Mouse (Mus musculus) layer of hippocampus, postnatal 25 days (tissue): Measurements from ENCODE around the gene Lrrc26. TPM values are rescaled to one million over a fixed set of nuclear protein-coding genes. Genes with fewer than 3 reads are reported as not detected.
A peak's percentile ranks its signal among the peaks of the same experiment; 100 is the strongest.

ENCODE experiments used
- DNase-seq, 2 experiments: peaks; one replicate each; pipeline ENCODE4 v3.0.0; 2022; ENCODE audit warnings: mixed read lengths in 2 of 2, low spot score in 1 of 2; ENCODE audit errors: extremely low spot score in 1 of 2
- total RNA-seq, 2 experiments: library from RNA; stranded (reverse); gene quantifications; 2 replicates each; pipeline ENCODE4 v1.2.3; 2021

Gene Lrrc26
- total RNA-seq, 2 experiments from 2014 or later = not detected

GRCm38 (mm10) chr2:25265897-25266656, 23.6 kb upstream of the Lrrc26 start:
- DNase-seq = no peak

DNA sequence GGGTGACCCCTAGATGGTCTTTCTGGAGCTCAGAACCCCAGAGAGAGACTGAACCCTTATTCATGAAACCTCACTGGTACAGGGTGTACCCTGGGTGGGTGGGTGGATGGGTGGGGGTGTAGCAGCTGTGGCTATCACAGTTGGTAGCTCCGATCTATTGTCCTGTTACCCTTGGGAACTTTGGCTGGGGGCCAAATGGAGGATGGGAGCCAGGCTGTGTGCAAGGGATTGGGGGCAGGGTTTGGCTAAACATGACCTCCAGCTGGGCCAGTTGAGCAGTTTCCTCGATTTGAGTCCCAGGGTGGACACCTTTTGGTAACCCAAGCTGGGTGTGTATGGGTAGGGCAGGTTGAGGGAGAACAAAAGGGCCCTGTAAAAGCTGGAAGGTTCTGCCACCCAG, 23.0 kb upstream of the Lrrc26 start:
- no peak for DNase-seq

GRCm38 (mm10) chr2:25267241-25267640, 22.5 kb upstream of the Lrrc26 start:
- DNase-seq = no peak

DNA sequence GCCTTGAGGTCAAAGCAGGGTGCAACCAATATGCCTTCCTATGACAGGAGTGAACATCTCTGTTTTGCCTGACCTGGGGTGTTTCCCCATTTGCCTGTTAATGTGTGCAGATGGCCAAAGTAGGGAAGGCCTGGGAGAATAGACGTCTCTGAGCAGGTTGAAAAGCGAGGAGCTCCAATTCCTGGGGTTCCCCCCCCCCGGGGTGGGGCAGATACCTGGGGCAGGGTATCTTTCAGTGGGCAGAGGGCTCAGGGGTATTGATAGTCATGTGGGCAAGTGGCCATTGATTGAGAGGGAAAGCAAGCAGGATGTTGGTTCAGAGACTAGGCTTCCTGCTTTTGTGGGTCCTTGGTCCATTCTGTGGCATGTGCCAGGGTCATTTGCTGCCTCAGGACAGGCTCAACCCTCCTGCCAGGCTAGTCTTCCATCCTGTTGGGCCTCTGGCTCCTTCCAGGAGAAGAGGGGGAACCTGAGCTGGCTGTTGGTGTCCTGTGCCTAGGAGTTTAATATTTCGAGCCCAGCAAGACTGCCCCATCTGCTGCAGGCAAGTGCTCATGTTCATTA, 21.9 kb upstream of the Lrrc26 start:
- DNase-seq = no peak

GRCm38 (mm10) chr2:25271827-25272511, 17.7 kb upstream of the Lrrc26 start, which contains the start of the genes Ssna1 and Anapc2:
Ssna1 (minus strand) TSS chr2:25272438.
Anapc2 (plus strand) TSS chr2:25272478.
- DNase-seq = peak; percentile 96 to 98

DNA sequence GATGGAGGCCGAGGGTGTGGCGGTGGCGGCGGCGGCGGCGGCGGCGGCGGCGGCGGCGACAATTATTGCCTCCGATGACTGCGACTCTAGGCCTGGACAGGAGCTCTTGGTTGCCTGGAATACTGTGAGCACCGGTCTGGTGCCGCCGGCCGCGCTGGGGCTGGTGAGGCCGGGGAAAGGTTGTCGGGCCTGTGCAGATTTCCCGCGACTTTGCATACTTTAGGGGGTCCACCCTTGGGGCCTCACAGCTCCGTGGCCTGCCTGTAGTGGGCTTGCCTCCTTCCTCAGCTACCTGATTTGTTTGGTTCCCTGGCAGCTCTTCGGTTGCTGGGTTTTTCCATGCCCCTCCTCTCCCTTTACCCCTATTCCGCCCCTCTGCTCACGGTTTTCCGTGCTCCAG, 17.2 kb upstream of the Lrrc26 start:
- DNase-seq = no peak

GRCm38 (mm10) chr2:25273010-25273409, 16.7 kb upstream of the Lrrc26 start:
- DNase-seq = no peak

DNA sequence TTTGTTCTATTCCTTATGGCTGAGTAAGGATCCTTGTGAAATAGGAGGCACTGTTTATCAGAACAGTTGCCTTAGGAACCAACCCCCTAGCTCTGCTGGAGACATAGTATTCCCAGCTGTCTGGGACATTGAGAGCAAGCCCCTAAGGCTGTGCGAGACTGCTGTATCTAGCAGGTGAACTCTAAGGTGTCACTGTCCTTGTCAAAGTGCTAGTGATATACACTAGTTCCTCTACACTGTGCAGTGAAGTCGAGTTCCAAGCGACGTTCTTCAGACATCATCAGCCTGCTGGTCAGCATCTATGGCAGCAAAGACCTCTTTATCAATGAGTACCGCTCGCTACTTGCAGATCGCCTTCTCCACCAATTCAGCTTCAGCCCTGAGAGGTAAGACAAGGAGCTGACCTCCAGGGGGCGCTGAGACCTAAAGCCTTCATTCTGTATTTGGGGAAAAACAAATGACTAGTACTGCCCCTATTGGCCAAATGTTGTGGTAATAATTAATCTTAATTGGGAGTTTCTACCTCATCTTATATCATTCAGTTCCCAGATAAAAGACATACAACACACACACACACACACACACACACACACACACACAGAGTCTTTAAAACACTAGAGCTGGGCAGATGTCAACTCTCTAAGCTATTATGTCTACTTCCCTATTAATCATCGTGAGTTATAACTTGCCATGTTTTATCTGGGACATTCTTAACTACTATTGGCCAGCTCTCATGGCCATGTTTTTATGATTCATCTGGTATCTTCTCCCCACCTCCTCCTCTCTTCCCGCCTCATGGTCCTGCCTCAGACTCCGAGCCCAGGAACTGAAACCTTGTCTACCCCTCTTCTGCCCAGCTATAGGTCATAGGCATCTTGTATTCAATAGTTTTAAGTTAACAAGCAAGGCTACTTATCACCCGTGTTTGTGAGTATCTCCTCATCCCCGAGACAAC, 10.5 kb upstream of the Lrrc26 start:
- DNase-seq = peak; percentile 72 to 93

- no peak for DNase-seq
Measured at GRCm38 (mm10) chr2:25285551-25285950, 4.2 kb upstream of the Lrrc26 start.

- DNase-seq = no peak
Measured at GRCm38 (mm10) chr2:25286314-25286713, 3.4 kb upstream of the Lrrc26 start.

GRCm38 (mm10) chr2:25286837-25287636, 2.7 kb upstream of the Lrrc26 start:
- DNase-seq = no peak

GRCm38 (mm10) chr2:25287927-25288649, 1.6 kb upstream of the Lrrc26 start, which contains the start of gene Tmem210:
Tmem210 (plus strand) TSS chr2:25288145.
- DNase-seq = no peak

DNA sequence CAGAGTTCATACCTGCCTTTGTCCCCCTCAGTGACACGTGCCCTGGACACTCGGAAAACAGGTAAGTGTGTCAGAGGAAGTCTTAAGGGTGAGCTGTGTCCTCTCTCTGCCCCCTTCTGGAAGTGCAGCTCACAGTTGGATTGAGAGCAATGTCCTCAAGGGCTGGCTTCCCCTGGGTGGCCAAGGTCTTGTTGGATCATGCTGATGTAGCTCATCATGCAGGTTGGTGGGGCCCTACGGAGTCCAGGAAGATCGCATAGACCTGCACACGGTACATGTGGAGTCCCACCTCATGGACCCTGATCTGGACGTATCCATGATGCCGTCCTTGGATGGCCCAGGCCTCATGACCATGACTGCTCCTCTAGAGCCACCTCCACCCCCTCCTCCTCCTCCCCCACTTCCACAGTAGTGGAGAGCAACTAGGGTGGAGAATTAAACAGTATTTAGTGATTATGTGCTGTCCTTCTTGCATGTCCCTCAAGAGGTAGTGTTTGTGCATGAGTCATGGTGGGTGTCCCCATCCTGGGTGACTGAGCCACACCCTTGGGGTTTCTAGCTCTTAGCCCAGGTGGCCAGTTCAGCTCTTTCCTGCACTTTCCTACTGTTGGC, 875 bp upstream of the Lrrc26 start:
- DNase-seq = no peak

DNA sequence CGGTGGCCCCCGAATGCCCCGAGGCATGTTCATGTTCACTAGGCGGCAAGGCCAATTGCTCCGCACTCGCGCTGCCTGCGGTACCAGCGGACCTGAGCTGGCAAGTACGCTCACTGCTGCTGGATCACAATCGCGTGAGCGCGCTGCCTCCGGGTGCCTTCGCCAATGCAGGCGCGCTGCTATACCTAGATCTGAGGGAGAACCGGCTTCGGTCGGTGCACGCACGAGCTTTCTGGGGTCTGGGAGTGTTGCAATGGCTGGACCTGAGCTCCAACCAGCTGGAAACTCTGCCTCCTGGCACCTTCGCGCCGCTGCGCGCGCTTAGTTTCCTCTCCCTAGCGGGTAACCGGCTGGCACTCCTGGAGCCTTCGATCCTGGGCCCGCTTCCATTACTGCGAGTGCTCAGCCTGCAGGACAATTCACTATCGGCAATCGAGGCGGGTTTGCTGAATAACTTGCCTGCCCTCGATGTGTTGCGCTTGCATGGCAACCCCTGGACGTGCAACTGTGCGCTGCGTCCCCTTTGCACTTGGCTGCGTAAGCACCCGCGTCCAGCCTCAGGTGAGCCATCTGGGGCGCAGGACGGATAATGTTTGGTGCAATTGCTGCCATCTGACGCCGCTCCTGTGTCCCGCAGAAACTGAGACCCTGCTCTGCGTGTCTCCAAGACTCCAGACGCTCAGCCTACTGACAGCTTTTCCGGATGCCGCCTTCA, 543 bp downstream of the Lrrc26 start:
- DNase-seq = peak; percentile 52 to 70

DNA sequence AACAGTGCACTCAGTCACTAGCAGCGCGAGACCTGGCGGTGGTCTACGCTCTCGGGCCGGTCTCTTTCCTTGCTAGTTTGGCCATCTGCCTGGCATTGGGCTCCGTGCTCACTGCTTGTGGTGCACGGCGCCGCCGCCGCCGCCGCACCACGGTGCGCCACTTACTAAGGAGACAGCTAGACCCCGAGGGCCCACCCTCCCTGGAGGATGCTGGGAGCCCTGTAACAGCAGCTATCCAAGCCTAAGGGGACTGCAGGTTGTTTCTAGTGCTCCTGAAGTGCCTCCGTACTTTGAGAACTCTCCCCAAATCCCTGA, 1.1 kb downstream of the Lrrc26 start:
- DNase-seq = peak in 1 of 2 experiments; percentile 53

GRCm38 (mm10) chr2:25291184-25292053, 1.7 kb downstream of the Lrrc26 start:
- DNase-seq = no peak

DNA sequence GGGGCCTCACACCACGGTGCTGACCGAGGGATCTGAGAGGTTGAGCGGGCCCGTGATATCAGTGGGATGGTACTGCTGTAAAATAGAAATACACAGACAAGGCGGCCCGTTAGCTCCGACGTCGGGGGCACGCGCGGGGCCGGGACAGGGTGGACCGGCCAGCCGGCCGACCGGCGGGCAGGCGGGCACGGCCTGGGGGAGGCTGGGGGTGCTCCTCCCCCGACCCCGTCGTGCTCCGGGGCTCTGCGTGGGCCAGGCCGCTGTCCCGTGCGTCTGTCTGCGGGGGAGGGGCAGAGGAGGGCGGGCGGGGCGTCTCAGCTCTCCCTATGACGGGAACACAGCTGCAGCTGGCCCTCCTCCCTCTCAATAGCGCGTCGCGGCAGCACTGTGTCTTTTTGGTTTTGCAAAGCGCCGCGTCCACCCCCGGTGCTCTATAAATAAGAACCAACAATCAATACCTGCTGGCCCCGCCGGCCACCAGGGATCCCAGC, 2.4 kb downstream of the Lrrc26 start:
- no peak for DNase-seq
